Mouse (Mus musculus) embryonic fibroblast, embryonic 13.5 days (primary cell): ENCODE results near the gene Fancc.

Experiments used
- CTCF ChIP-seq: IDR thresholded peaks from 2 replicates; pipeline ENCODE4 v1.5.1; 2011; ENCODE audit warnings: mild to moderate bottlenecking, control low read depth, low read length, moderate library complexity, borderline replicate concordance; ENCODE audit not compliant: insufficient read depth
- POLR2A ChIP-seq: IDR thresholded peaks from 2 replicates; pipeline ENCODE4 v1.6.1; 2011; ENCODE audit warnings: low read depth, mild to moderate bottlenecking, control low read depth, low read length, moderate library complexity

- TF ChIP-seq POLR2A, result 0 out of 2 replicates have a peak, but pooled peaks have one; percentile 24
- TF ChIP-seq CTCF, result no peak
Measured at GRCm38 (mm10) chr13:63277316-63277715, 219.8 kb downstream of the Fancc start.
